Mouse (Mus musculus) thymus, adult 2 months (tissue): ENCODE results near the gene Ralgps2. TPM values are rescaled to one million over a fixed set of nuclear protein-coding genes. Genes with fewer than 3 reads are reported as not detected.

Experiments
- DNase-seq: peaks from one replicate; pipeline ENCODE4 v3.0.0; 2021
- H3K27ac ChIP-seq: fragments of 200-500 bp; 2 replicates; pipeline ENCODE4 v1.5.1; 2012; ENCODE audit warnings: low read length, control low read depth; ENCODE audit not compliant: control insufficient read depth, insufficient read depth
- H3K27me3 ChIP-seq: fragments of 200-500 bp; 2 replicates; pipeline ENCODE4 v1.6.1; 2012; ENCODE audit warnings: mild to moderate bottlenecking, low read length, moderate library complexity, mixed read lengths; ENCODE audit not compliant: control insufficient read depth, insufficient read depth
- H3K36me3 ChIP-seq: fragments of 200-500 bp; 2 replicates; pipeline ENCODE4 v1.6.1; 2012; ENCODE audit warnings: mild to moderate bottlenecking, low read length, moderate library complexity; ENCODE audit not compliant: control insufficient read depth, insufficient read depth
- H3K4me1 ChIP-seq: fragments of 200-500 bp; replicated peaks from 2 replicates; pipeline ENCODE4 v1.6.1; 2012; ENCODE audit warnings: low read length; ENCODE audit not compliant: control insufficient read depth, insufficient read depth
- H3K4me3 ChIP-seq: fragments of 200-500 bp; 2 replicates; pipeline ENCODE4 v1.5.1; 2012; ENCODE audit warnings: mild to moderate bottlenecking, low read length, control low read depth, moderate library complexity; ENCODE audit not compliant: control insufficient read depth, insufficient read depth
- CTCF ChIP-seq: fragments of 200-500 bp; IDR thresholded peaks from 2 replicates; pipeline ENCODE4 v1.5.1; 2012; ENCODE audit warnings: mild to moderate bottlenecking, control low read depth, low read length, moderate library complexity, borderline replicate concordance; ENCODE audit not compliant: control insufficient read depth, poor library complexity, insufficient read depth; ENCODE audit errors: extremely low read depth
- POLR2A ChIP-seq: fragments of 200-500 bp; IDR thresholded peaks from 2 replicates; pipeline ENCODE4 v1.6.1; 2012; ENCODE audit warnings: mild to moderate bottlenecking, low read length, control low read depth, moderate library complexity; ENCODE audit not compliant: control insufficient read depth, poor library complexity, insufficient read depth; ENCODE audit errors: extremely low read depth
- WGBS: fragments of 180-500 bp; shearing (Covaris S2); methylation state at CpG from one replicate; pipeline ENCODE4 v1.1.7; 2018; 5-methylcytosine and 5-hydroxymethylcytosine counted together
- polyA plus RNA-seq: library from polyadenylated mRNA; depleted of rRNA; stranded (reverse); fragments of >200 nt; gene quantifications from 2 replicates; pipeline ENCODE4 v1.2.3, GENCODE M21; 2012

Ralgps2 gene
- polyA plus RNA-seq, 1 experiment: 25.2 TPM

GRCm38 (mm10) chr1:156955926-156956760, 16.7 kb upstream of the Ralgps2 start:
- peak; percentile 56 for DNase-seq
- TF ChIP-seq CTCF: no peak
- no peak for TF ChIP-seq POLR2A
- H3K27me3 ChIP-seq: no peaks in the 10 kb centered on the region
- H3K27ac ChIP-seq: peak overlapping the region; percentile 52; the same call in 1 of the 2 replicates
- 64% methylated on average over 17 of the region's 17 CpGs for WGBS
- 0 out of 2 replicates have a peak overlapping the region, but pooled peaks have one; percentile 17 for H3K4me3 ChIP-seq
- peaks cover 10% of the 10 kb centered on the region for H3K4me1 ChIP-seq
- no peaks in the 10 kb centered on the region for H3K36me3 ChIP-seq

- H3K27ac ChIP-seq: no peak overlapping the region
- WGBS: 98% methylated on average over 12 of the region's 12 CpGs
- TF ChIP-seq CTCF (no peak), POLR2A (no peak)
- no peak for DNase-seq
- H3K36me3 ChIP-seq: no peaks in the 10 kb centered on the region
- no peak overlapping the region for H3K4me3 ChIP-seq
- no peaks in the 10 kb centered on the region for H3K27me3 ChIP-seq
- peaks cover 10% of the 10 kb centered on the region for H3K4me1 ChIP-seq
These were observed 14.8 kb upstream of the Ralgps2 start for GRCm38 (mm10) chr1:156954216-156954615.

GRCm38 (mm10) chr1:156950354-156950753, 10.9 kb upstream of the Ralgps2 start:
- Histone ChIP-seq H3K4me3 (no peak overlapping the region), H3K36me3 (no peaks in the 10 kb centered on the region), H3K27ac (no peak overlapping the region)

GRCm38 (mm10) chr1:156940584-156940983, 1.2 kb upstream of the Ralgps2 start:
- Histone ChIP-seq H3K4me1 (peaks cover 3% of the 10 kb centered on the region), H3K4me3 (no peak overlapping the region), H3K27me3 (no peaks in the 10 kb centered on the region), H3K36me3 (no peaks in the 10 kb centered on the region), H3K27ac (no peak overlapping the region)
- no peak for TF ChIP-seq CTCF
- no peak for TF ChIP-seq POLR2A
- 63% methylated on average over 7 of the region's 7 CpGs for WGBS
- no peak for DNase-seq

More at GRCm38 (mm10) chr1:156950354-156950753, 10.9 kb upstream of the Ralgps2 start:
- no peak for TF ChIP-seq CTCF
- TF ChIP-seq POLR2A: no peak
- Histone ChIP-seq H3K4me1 (no peaks in the 10 kb centered on the region), H3K27me3 (no peaks in the 10 kb centered on the region)
- no peak for DNase-seq
- 81% methylated on average over 5 of the region's 5 CpGs for WGBS

GRCm38 (mm10) chr1:156940142-156940522, 706 bp upstream of the Ralgps2 start:
- 3% methylated on average over 8 of the region's 8 CpGs for WGBS

GRCm38 (mm10) chr1:156938705-156939242, 652 bp downstream of the Ralgps2 start:
- Histone ChIP-seq H3K4me3 (peak overlapping the region; percentile 98), H3K27me3 (no peaks in the 10 kb centered on the region), H3K27ac (peak overlapping the region; percentile 86), H3K36me3 (no peaks in the 10 kb centered on the region), H3K4me1 (peaks cover 3% of the 10 kb centered on the region)
- under 1% methylated on average over 51 of the region's 51 CpGs for WGBS
- TF ChIP-seq CTCF (no peak), POLR2A (peak; percentile 84)
- peak; percentile 89 for DNase-seq

More at GRCm38 (mm10) chr1:156940142-156940522, 706 bp upstream of the Ralgps2 start:
- peak overlapping the region; percentile 47; the same call in 1 of the 2 replicates for H3K27ac ChIP-seq
- TF ChIP-seq POLR2A: no peak
- no peak for TF ChIP-seq CTCF
- H3K36me3 ChIP-seq: no peaks in the 10 kb centered on the region
- no peaks in the 10 kb centered on the region for H3K27me3 ChIP-seq
- peak overlapping the region; percentile 98 for H3K4me3 ChIP-seq
- H3K4me1 ChIP-seq: peaks cover 3% of the 10 kb centered on the region
- no peak for DNase-seq
